Mouse (Mus musculus) heart, postnatal 0 days (tissue): Measurements from ENCODE around the gene Hs3st6. TPM values are rescaled to one million over a fixed set of nuclear protein-coding genes. Genes with fewer than 3 reads are reported as not detected.
A peak's percentile ranks its signal among the peaks of the same experiment; 100 is the strongest.

Source experiments
- ATAC-seq: fragments of 200-750 bp; cut with Nextera tagmentation; 2 replicates; pipeline ENCODE4 v1.8.0; 2017; ENCODE audit warnings: low read depth, moderate number of reproducible peaks, moderate library complexity; ENCODE audit not compliant: insufficient read depth
- DNase-seq: peaks from one replicate; pipeline ENCODE4 v3.0.0-alpha.2; 2016; ENCODE audit warnings: low spot score
- H3K27ac ChIP-seq: fragments of 300-500 bp; sonication (generic); 2 replicates; pipeline ENCODE4 v1.5.1; 2014; ENCODE audit warnings: low read depth, mild to moderate bottlenecking
- H3K27me3 ChIP-seq: fragments of 300-500 bp; sonication (generic); 2 replicates; pipeline ENCODE4 v1.6.1; 2014; ENCODE audit warnings: low read length, mixed read lengths; ENCODE audit not compliant: control insufficient read depth, insufficient read depth
- H3K36me3 ChIP-seq: fragments of 300-500 bp; sonication (generic); replicated peaks from 2 replicates; pipeline ENCODE4 v1.6.1; 2014; ENCODE audit warnings: low read length, mixed read lengths; ENCODE audit not compliant: control insufficient read depth, insufficient read depth
- H3K4me1 ChIP-seq: fragments of 300-500 bp; sonication (generic); 2 replicates; pipeline ENCODE4 v1.6.1; 2014; ENCODE audit warnings: antibody characterized with exemption; ENCODE audit not compliant: control insufficient read depth, insufficient read depth
- H3K4me2 ChIP-seq: fragments of 300-500 bp; sonication (generic); 2 replicates; pipeline ENCODE4 v1.6.1; 2014; ENCODE audit warnings: low read depth, mild to moderate bottlenecking, low read length, moderate library complexity
- H3K4me3 ChIP-seq: fragments of 300-500 bp; sonication (generic); 2 replicates; pipeline ENCODE4 v1.5.1; 2014; ENCODE audit warnings: low read depth, low read length
- H3K9ac ChIP-seq: fragments of 300-500 bp; sonication (generic); replicated peaks from 2 replicates; pipeline ENCODE4 v1.6.1; 2014; ENCODE audit warnings: low read depth, low read length, mixed read lengths
- H3K9me3 ChIP-seq: fragments of 300-500 bp; sonication (generic); replicated peaks from 2 replicates; pipeline ENCODE4 v1.6.1; 2016; ENCODE audit warnings: low read length; ENCODE audit not compliant: control insufficient read depth
- CTCF ChIP-seq: IDR thresholded peaks from 2 replicates; pipeline ENCODE4 v1.5.1; 2016; ENCODE audit warnings: antibody characterized with exemption, control low read depth, low read depth
- EP300 ChIP-seq: IDR thresholded peaks from 2 replicates; pipeline ENCODE4 v1.6.1; 2016; ENCODE audit warnings: antibody characterized with exemption, low read depth
- WGBS: fragments of 180-500 bp; shearing (Covaris S2); extraction: QIAGEN DNeasy Blood & Tissue Kit; methylation state at CpG from one replicate; pipeline ENCODE4 v1.1.7; 2014; 5-methylcytosine and 5-hydroxymethylcytosine counted together
- polyA plus RNA-seq: library from polyadenylated mRNA; unstranded; fragments of >200 nt; fragmentation: Nextera tagmentation; extraction: Ambion mirVana; gene quantifications from 2 replicates; pipeline ENCODE4 v1.2.1, GENCODE M21; 2015
- total RNA-seq: library from RNA; depleted of rRNA; stranded (reverse); fragments of >200 nt; gene quantifications from 2 replicates; pipeline ENCODE4 v1.2.3, GENCODE M21; 2014; ENCODE audit warnings: low replicate concordance

The Hs3st6 gene
- total and polyA plus RNA-seq, 2 experiments from 2014 or later: 0.14 to 0.23 TPM

GRCm38 (mm10) chr17:24742307-24742706, 10.5 kb upstream of the Hs3st6 start:
- TF ChIP-seq CTCF (no peak), EP300 (no peak)
- 76% methylated on average over 8 of the region's 8 CpGs for WGBS
- DNase-seq (no peak), ATAC-seq (no peak)
- Histone ChIP-seq H3K27ac (no peak overlapping the region), H3K27me3 (no peaks in the 10 kb centered on the region), H3K9ac (no peak overlapping the region), H3K4me2 (no peak overlapping the region), H3K4me1 (peaks cover 5% of the 10 kb centered on the region; the same call in 1 of the 2 replicates), H3K36me3 (peaks cover 30% of the 10 kb centered on the region), H3K9me3 (no peaks in the 10 kb centered on the region), H3K4me3 (no peak overlapping the region)

- Histone ChIP-seq H3K4me3 (no peak overlapping the region), H3K4me2 (no peak overlapping the region), H3K4me1 (no peaks in the 10 kb centered on the region), H3K27me3 (no peaks in the 10 kb centered on the region), H3K27ac (no peak overlapping the region), H3K9me3 (no peaks in the 10 kb centered on the region), H3K9ac (no peak overlapping the region), H3K36me3 (peaks cover 30% of the 10 kb centered on the region)
- TF ChIP-seq CTCF (no peak), EP300 (no peak)
- ATAC-seq (no peak), DNase-seq (no peak)
- WGBS: 58% methylated on average over 5 of the region's 5 CpGs
These were observed 8.9 kb upstream of the Hs3st6 start for GRCm38 (mm10) chr17:24743896-24744295.

- no peak overlapping the region for H3K9ac ChIP-seq
- no peaks in the 10 kb centered on the region for H3K9me3 ChIP-seq
- H3K4me2 ChIP-seq: no peak overlapping the region
- H3K27ac ChIP-seq: no peak overlapping the region
- DNase-seq: no peak
- ATAC-seq: no peak
- H3K4me1 ChIP-seq: no peaks in the 10 kb centered on the region
- 59% methylated on average over 3 of the region's 3 CpGs for WGBS
- H3K4me3 ChIP-seq: no peak overlapping the region
- H3K27me3 ChIP-seq: 0 out of 2 replicates have a peak, but pooled peaks cover 4% of the 10 kb centered on the region
- H3K36me3 ChIP-seq: peaks cover 29% of the 10 kb centered on the region
- TF ChIP-seq CTCF (no peak), EP300 (no peak)
These were observed 8.4 kb upstream of the Hs3st6 start for GRCm38 (mm10) chr17:24744381-24744780.

DNA sequence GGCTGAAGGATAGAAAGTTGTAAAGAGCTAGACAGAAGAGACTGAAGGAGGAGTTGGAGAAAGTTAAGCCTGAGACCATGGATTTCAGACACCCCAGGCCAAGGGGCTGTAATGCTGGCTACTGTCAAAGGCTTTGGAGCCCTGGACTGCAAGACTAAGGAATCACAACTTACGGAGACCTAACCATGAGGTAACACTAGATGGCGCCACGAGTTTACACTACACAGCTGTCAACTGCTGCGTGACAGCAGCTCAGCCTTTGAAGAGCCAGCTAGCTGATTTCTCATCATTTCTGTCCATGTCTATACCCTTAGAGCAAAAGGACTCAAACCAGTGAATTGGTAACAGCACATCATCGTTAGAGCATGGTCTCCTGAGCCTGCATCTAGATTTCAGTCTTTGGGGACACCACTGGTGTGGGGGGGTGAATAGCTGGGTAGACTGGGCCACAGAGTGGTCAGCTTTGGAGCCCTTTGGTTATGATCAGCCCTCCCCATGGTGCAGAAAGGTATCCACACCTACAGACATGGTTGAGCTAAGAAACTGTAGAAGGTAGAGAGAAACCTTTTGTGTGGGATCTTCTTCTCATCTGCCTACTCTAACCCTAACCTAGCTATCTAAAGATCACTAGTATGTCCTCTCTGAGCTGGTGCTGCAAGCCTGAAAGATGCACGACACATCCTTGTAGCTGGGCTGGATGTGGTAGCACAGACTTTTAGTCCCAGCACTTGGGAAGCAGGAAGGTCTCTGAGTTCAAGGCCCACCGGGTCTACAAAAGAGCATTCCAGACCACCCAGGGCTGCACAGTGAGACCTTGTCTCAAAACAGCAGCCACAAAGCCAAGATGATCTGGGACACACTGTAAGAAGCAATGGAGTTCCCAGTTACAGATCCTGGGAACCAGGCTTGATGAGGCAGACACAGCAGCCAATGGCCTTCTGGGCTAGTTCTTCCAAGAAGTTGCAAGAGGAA, 7.0 kb upstream of the Hs3st6 start:
- no peak overlapping the region for H3K4me2 ChIP-seq
- no peaks in the 10 kb centered on the region for H3K9me3 ChIP-seq
- peaks cover 15% of the 10 kb centered on the region for H3K27me3 ChIP-seq
- no peak overlapping the region for H3K9ac ChIP-seq
- peaks cover 17% of the 10 kb centered on the region for H3K36me3 ChIP-seq
- H3K4me3 ChIP-seq: no peak overlapping the region
- TF ChIP-seq CTCF (peak; percentile 93), EP300 (no peak)
- 19% methylated on average over 7 of the region's 7 CpGs for WGBS
- no peak overlapping the region for H3K27ac ChIP-seq
- H3K4me1 ChIP-seq: no peaks in the 10 kb centered on the region
- DNase-seq (peak; percentile 89), ATAC-seq (peak; percentile 87)

- no peak for ATAC-seq
- Histone ChIP-seq H3K27ac (no peak overlapping the region), H3K36me3 (0 out of 2 replicates have a peak, but pooled peaks cover 5% of the 10 kb centered on the region), H3K9ac (no peak overlapping the region), H3K9me3 (no peaks in the 10 kb centered on the region), H3K4me2 (no peak overlapping the region), H3K27me3 (peaks cover 25% of the 10 kb centered on the region), H3K4me1 (no peaks in the 10 kb centered on the region), H3K4me3 (no peak overlapping the region)
- 46% methylated on average over 4 of the region's 4 CpGs for WGBS
- no peak for TF ChIP-seq CTCF
- DNase-seq: no peak
These were observed 5.8 kb upstream of the Hs3st6 start for GRCm38 (mm10) chr17:24746986-24747385.
